Mouse (Mus musculus): Measurements from ENCODE around the gene Vwf. TPM values are rescaled to one million over a fixed set of nuclear protein-coding genes. Genes with fewer than 3 reads are reported as not detected.

Vwf gene
- polyA plus RNA-seq, 1 experiment from 2014 or later = 42.4 TPM

- Histone ChIP-seq H3K4me2 (replicated peaks; ENCODE audit: low read depth, low read length) (no peak overlapping the region), H3K4me3 (ENCODE audit: low read depth, low read length) (no peak overlapping the region), H3K36me3 (ENCODE audit: insufficient read depth, low read length) (no peaks in the 10 kb centered on the region; the same call in 1 of the 2 replicates), H3K4me1 (ENCODE audit: insufficient read depth, low read depth, low read length) (no peaks in the 10 kb centered on the region; the same call in 1 of the 2 replicates), H3K9ac (replicated peaks; ENCODE audit: low read depth) (no peak overlapping the region), H3K27ac (ENCODE audit: low read length) (no peak overlapping the region), H3K27me3 (replicated peaks; ENCODE audit: insufficient read depth, low read length) (no peaks in the 10 kb centered on the region), H3K9me3 (ENCODE audit: low read length) (no peaks in the 10 kb centered on the region)
- DNase-seq (ENCODE audit: low spot score) = no peak
- no peak for ATAC-seq
- TF ChIP-seq CTCF (IDR thresholded peaks at IDR 0.05) (no peak), EP300 (IDR thresholded peaks at IDR 0.05) (no peak)
- 39% methylated on average over 1 of the region's 1 CpGs for WGBS
These were observed 141.4 kb downstream of the Vwf start for GRCm38 (mm10) chr6:125687986-125688385.

DNA sequence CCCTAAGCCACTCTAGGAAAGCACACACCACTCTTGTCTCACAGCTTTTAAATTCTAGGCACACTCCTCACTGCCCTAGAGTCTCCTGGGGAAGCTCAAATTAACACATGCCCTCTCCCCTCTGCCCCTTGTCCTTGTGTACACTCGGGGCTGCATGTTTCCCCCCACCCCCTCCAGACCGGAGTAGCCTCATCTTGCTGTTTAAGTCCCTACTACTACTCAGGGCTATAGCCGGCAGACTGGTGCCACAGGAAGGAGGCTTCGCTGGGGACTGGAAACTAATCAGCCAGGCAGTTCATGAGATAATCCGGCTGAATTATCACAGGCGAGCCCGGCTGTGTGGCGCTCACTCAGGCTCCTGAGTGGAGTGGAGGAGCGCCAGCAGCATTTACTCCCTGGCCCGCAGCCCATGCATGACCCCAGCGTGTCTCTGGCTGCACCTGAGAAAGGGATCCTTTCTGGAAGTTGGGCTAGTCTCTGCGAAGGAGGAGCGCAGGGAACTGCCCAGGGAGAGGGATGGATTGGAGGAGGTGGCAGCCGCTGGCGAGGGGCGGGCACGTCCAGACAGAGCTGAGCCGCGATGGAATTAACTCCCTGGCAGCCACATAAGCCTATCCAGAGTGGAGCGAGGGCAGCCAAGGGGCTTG lies 143.6 kb downstream of the Vwf start, which contains the start of gene Ano2:
Gene Ano2, plus strand, starts transcription at position 363 of the 647 bp plus-strand sequence.
- Histone ChIP-seq H3K9me3 (ENCODE audit: low read length) (no peaks in the 10 kb centered on the region), H3K27ac (ENCODE audit: low read length) (no peak within 1 kb of the TSS)

DNA sequence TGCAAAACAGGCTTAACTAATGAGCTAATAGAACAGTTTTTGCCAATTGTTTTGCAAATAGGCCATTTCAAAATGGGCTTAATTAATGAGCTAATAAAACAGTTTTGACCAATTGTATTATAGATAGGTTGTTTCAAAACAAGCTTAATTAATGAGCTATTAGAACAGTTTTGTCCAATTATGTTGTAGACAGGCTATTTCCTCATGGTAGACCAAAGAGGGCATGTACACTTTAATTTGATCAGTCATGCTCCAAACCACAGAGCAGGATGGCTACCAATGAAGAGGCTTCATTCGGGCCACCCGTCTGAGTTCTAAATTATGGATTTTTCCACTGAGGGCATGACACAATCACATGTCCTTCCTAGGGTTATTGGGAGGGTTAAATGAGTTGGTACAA lies 154.6 kb downstream of the Vwf start:
- WGBS = 85% methylated on average over 2 of the region's 2 CpGs
- no peaks in the 10 kb centered on the region for H3K36me3 ChIP-seq (ENCODE audit: insufficient read depth, low read length)
- ATAC-seq (no peak), DNase-seq (ENCODE audit: low spot score) (peak; percentile 57)
- H3K4me3 ChIP-seq (ENCODE audit: low read depth, low read length) = no peak overlapping the region
- no peaks in the 10 kb centered on the region for H3K4me1 ChIP-seq (ENCODE audit: insufficient read depth, low read depth, low read length)
- H3K27me3 ChIP-seq (replicated peaks; ENCODE audit: insufficient read depth, low read length) = no peaks in the 10 kb centered on the region
- no peak overlapping the region for H3K9ac ChIP-seq (replicated peaks; ENCODE audit: low read depth)
- H3K9me3 ChIP-seq (ENCODE audit: low read length) = no peaks in the 10 kb centered on the region
- H3K4me2 ChIP-seq (replicated peaks; ENCODE audit: low read depth, low read length) = no peak overlapping the region
- H3K27ac ChIP-seq (ENCODE audit: low read length) = no peak overlapping the region
- no peak for TF ChIP-seq CTCF (IDR thresholded peaks at IDR 0.05)
- no peak for TF ChIP-seq EP300 (IDR thresholded peaks at IDR 0.05)

More for the DNA sequence above, 143.6 kb downstream of the Vwf start, which contains the start of gene Ano2:
- WGBS = 7% methylated on average over 20 of the region's 20 CpGs
- ATAC-seq = no peak
- no peak within 1 kb of the TSS for H3K4me2 ChIP-seq (replicated peaks; ENCODE audit: low read depth, low read length)
- H3K27me3 ChIP-seq (replicated peaks; ENCODE audit: insufficient read depth, low read length) = no peaks in the 10 kb centered on the region
- peak; percentile 14 for DNase-seq (ENCODE audit: low spot score)
- TF ChIP-seq EP300 (IDR thresholded peaks at IDR 0.05) (no peak), CTCF (IDR thresholded peaks at IDR 0.05) (no peak)
- no peak within 1 kb of the TSS for H3K9ac ChIP-seq (replicated peaks; ENCODE audit: low read depth)
- no peaks in the 10 kb centered on the region for H3K36me3 ChIP-seq (ENCODE audit: insufficient read depth, low read length)
- no peaks in the 10 kb centered on the region; the same call in 1 of the 2 replicates for H3K4me1 ChIP-seq (ENCODE audit: insufficient read depth, low read depth, low read length)
- H3K4me3 ChIP-seq (ENCODE audit: low read depth, low read length) = no peak within 1 kb of the TSS

- Histone ChIP-seq H3K9ac (replicated peaks; ENCODE audit: low read depth) (no peak overlapping the region), H3K27me3 (replicated peaks; ENCODE audit: insufficient read depth, low read length) (0 out of 2 replicates have a peak, but pooled peaks cover 19% of the 10 kb centered on the region), H3K36me3 (ENCODE audit: insufficient read depth, low read length) (no peaks in the 10 kb centered on the region), H3K4me2 (replicated peaks; ENCODE audit: low read depth, low read length) (no peak overlapping the region), H3K27ac (ENCODE audit: low read length) (no peak overlapping the region), H3K4me1 (ENCODE audit: insufficient read depth, low read depth, low read length) (no peaks in the 10 kb centered on the region), H3K9me3 (ENCODE audit: low read length) (no peaks in the 10 kb centered on the region), H3K4me3 (ENCODE audit: low read depth, low read length) (no peak overlapping the region)
- 78% methylated on average over 16 of the region's 16 CpGs for WGBS
- ATAC-seq = no peak
- no peak for TF ChIP-seq EP300 (IDR thresholded peaks at IDR 0.05)
- no peak for TF ChIP-seq CTCF (IDR thresholded peaks at IDR 0.05)
- DNase-seq (ENCODE audit: low spot score) = no peak
These were observed 164.7 kb downstream of the Vwf start for GRCm38 (mm10) chr6:125711261-125711660.

- 82% methylated on average over 2 of the region's 2 CpGs for WGBS
These were observed 179.8 kb downstream of the Vwf start for GRCm38 (mm10) chr6:125726408-125726807.

GRCm38 (mm10) chr6:125727484-125727911 lies 180.9 kb downstream of the Vwf start:
- H3K4me2 ChIP-seq (replicated peaks; ENCODE audit: low read depth, low read length) = no peak overlapping the region
- H3K9ac ChIP-seq (replicated peaks; ENCODE audit: low read depth) = no peak overlapping the region
- H3K4me3 ChIP-seq (ENCODE audit: low read depth, low read length) = no peak overlapping the region
- H3K9me3 ChIP-seq (ENCODE audit: low read length) = no peaks in the 10 kb centered on the region
- no peak overlapping the region for H3K27ac ChIP-seq (ENCODE audit: low read length)
- ATAC-seq (no peak), DNase-seq (ENCODE audit: low spot score) (no peak)
- H3K36me3 ChIP-seq (ENCODE audit: insufficient read depth, low read length) = no peaks in the 10 kb centered on the region
- no peaks in the 10 kb centered on the region for H3K4me1 ChIP-seq (ENCODE audit: insufficient read depth, low read depth, low read length)
- no peaks in the 10 kb centered on the region for H3K27me3 ChIP-seq (replicated peaks; ENCODE audit: insufficient read depth, low read length)
- TF ChIP-seq CTCF (IDR thresholded peaks at IDR 0.05) (no peak), EP300 (IDR thresholded peaks at IDR 0.05) (no peak)
- 48% methylated on average over 5 of the region's 5 CpGs for WGBS

More at GRCm38 (mm10) chr6:125726408-125726807, 179.8 kb downstream of the Vwf start:
- Histone ChIP-seq H3K9me3 (ENCODE audit: low read length) (no peaks in the 10 kb centered on the region), H3K36me3 (ENCODE audit: insufficient read depth, low read length) (no peaks in the 10 kb centered on the region), H3K27me3 (replicated peaks; ENCODE audit: insufficient read depth, low read length) (no peaks in the 10 kb centered on the region), H3K9ac (replicated peaks; ENCODE audit: low read depth) (no peak overlapping the region), H3K27ac (ENCODE audit: low read length) (no peak overlapping the region), H3K4me3 (ENCODE audit: low read depth, low read length) (no peak overlapping the region), H3K4me2 (replicated peaks; ENCODE audit: low read depth, low read length) (no peak overlapping the region), H3K4me1 (ENCODE audit: insufficient read depth, low read depth, low read length) (no peaks in the 10 kb centered on the region)
- ATAC-seq (no peak), DNase-seq (ENCODE audit: low spot score) (no peak)
- TF ChIP-seq EP300 (IDR thresholded peaks at IDR 0.05) (no peak), CTCF (IDR thresholded peaks at IDR 0.05) (peak; percentile 44)

All from lung, postnatal 0 days (tissue).